Comparison of ENCODE assay signal across 8 mouse cellular contexts in the genomic region with DNA sequence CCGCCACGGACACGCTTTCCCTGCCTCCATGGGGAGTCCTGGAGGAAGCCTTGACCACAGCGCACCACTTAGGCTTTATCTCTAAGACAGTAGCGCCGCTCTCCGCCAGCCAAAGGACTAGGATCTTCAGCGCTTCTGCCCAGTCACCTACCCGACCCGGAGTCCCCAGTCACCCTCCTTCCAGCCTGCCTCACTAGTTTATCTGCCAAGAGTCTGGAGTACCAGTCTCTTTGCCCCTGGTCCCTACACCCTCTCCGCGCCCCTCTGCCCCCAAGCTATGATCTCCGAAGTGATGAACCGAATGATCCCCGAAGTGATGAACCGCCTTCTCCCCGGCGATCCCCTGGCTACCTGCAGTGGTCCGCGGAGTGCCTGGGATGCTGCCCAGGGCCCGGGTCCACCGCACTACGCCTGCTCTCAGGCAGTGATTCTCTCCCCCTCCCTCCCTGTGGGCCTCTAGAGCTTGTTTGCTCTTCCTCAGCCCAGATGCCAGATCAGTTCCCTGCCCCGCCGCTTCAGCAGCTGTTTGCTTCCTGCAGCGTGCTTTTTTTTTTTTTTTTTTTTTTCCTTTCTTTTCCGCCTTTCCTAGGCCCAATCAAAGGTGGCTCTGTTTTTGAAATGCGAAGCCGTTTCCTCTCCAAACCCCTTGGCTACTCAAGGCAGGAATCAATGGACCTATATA. TPM values are rescaled to one million over a fixed set of nuclear protein-coding genes. Genes with fewer than 3 reads are reported as not detected.
DNase-seq lines count a peak whose midpoint lies in the region; ATAC-seq and TF ChIP-seq lines count a peak whose summit lies in the region.

A gene (plus strand): TSS at position 592 of the 682 bp plus-strand sequence.

- H3K9me3 ChIP-seq in erythroblast, embryonic 14.5 days (ENCODE audit: control insufficient read depth, low read length): no peaks in the 10 kb centered on the region
- no peaks in the 10 kb centered on the region for H3K9me3 ChIP-seq in kidney, embryonic 14.5 days (ENCODE audit: control insufficient read depth, low read length)
- no peaks in the 10 kb centered on the region for H3K9me3 ChIP-seq in midbrain, postnatal 0 days (ENCODE audit: low read length)

- peak within 1 kb of the TSS; percentile 94 for H3K4me2 ChIP-seq in kidney, embryonic 14.5 days (replicated peaks; ENCODE audit: low read depth, low read length)
- H3K4me2 ChIP-seq in midbrain, postnatal 0 days (ENCODE audit: low read depth, low read length, poor library complexity, severe bottlenecking): peak within 1 kb of the TSS; percentile 69

- H3K4me1 ChIP-seq in erythroblast, embryonic 14.5 days (ENCODE audit: control insufficient read depth): no peaks in the 10 kb centered on the region; the same call in 1 of the 2 replicates
- 0 out of 2 replicates have a peak, but pooled peaks cover 7% of the 10 kb centered on the region for H3K4me1 ChIP-seq in kidney, embryonic 14.5 days (ENCODE audit: control insufficient read depth, insufficient read depth, low read length)
- H3K4me1 ChIP-seq in midbrain, postnatal 0 days (ENCODE audit: insufficient read depth, low read length): no peaks in the 10 kb centered on the region

- 1% methylated on average over 29 of the region's 29 CpGs for WGBS in kidney, embryonic 14.5 days
- WGBS in midbrain, postnatal 0 days: under 1% methylated on average over 29 of the region's 29 CpGs

- peaks cover 16% of the 10 kb centered on the region for H3K27me3 ChIP-seq in erythroblast, embryonic 14.5 days (ENCODE audit: control insufficient read depth)
- H3K27me3 ChIP-seq in kidney, embryonic 14.5 days (ENCODE audit: control insufficient read depth, insufficient read depth, low read length): no peaks in the 10 kb centered on the region
- H3K27me3 ChIP-seq in midbrain, postnatal 0 days (ENCODE audit: insufficient read depth, low read length): no peaks in the 10 kb centered on the region

- H3K36me3 ChIP-seq in erythroblast, embryonic 14.5 days (ENCODE audit: control insufficient read depth): no peaks in the 10 kb centered on the region
- no peaks in the 10 kb centered on the region for H3K36me3 ChIP-seq in kidney, embryonic 14.5 days (ENCODE audit: control insufficient read depth, insufficient read depth, low read length)
- H3K36me3 ChIP-seq in midbrain, postnatal 0 days (ENCODE audit: insufficient read depth, low read length): no peaks in the 10 kb centered on the region

- TF ChIP-seq CTCF in midbrain, postnatal 0 days (IDR thresholded peaks at IDR 0.05): peak; percentile 68

- H3K9ac ChIP-seq in kidney, embryonic 14.5 days (ENCODE audit: low read depth, low read length): peak within 1 kb of the TSS; percentile 61
- H3K9ac ChIP-seq in midbrain, postnatal 0 days (replicated peaks; ENCODE audit: low read length, poor library complexity, severe bottlenecking): peak within 1 kb of the TSS; percentile 47

- no peak for ATAC-seq in erythroblast, adult 5-6 weeks (replicated peaks; ENCODE audit: low FRiP score, poor library complexity, severe bottlenecking)
- peak; percentile 81 for ATAC-seq in kidney, embryonic 14.5 days (ENCODE audit: low FRiP score, low TSS enrichment)
- ATAC-seq in midbrain, postnatal 0 days (ENCODE audit: low FRiP score): peak; percentile 73

- H3K4me3 ChIP-seq in erythroblast, embryonic 14.5 days (replicated peaks): peak within 1 kb of the TSS; percentile 4
- H3K4me3 ChIP-seq in kidney, embryonic 14.5 days (ENCODE audit: low read length): peak within 1 kb of the TSS; percentile 55
- H3K4me3 ChIP-seq in midbrain, postnatal 0 days (ENCODE audit: low read depth, low read length): peak within 1 kb of the TSS; percentile 46

- DNase-seq in adrenal gland, postnatal 10 days: peak; percentile 56
- DNase-seq in forelimb bud, embryonic 11.5 days (ENCODE audit: low read depth, low spot score): peak; percentile 66
- DNase-seq in liver: peak; percentile 55
- peak; percentile 81 for DNase-seq in midbrain, postnatal 0 days (ENCODE audit: low spot score)
- peak; percentile 6 for DNase-seq in thymus, postnatal 14 days

- H3K27ac ChIP-seq in kidney, embryonic 14.5 days (ENCODE audit: low read depth, low read length): no peak within 1 kb of the TSS
- H3K27ac ChIP-seq in midbrain, postnatal 0 days (ENCODE audit: low read depth, low read length): no peak within 1 kb of the TSS

RNA-seq across cellular contexts. Expression of the gene that starts here (rescaled TPM):
- not detected in 2 replicates for polyA plus RNA-seq in erythroblast, embryonic 14.5 days (2012)
- not detected in 2 replicates for total RNA-seq in erythroblast, adult 5-6 weeks (2015; ENCODE audit: low replicate concordance)
- total RNA-seq in erythroblast, adult 5-6 weeks (2017; ENCODE audit: low replicate concordance): not detected in 2 replicates
- 1 to 10 TPM; 4.0 to 4.6 TPM for total RNA-seq in adrenal gland, postnatal 10 days (2021)
- polyA plus RNA-seq in kidney, embryonic 14.5 days (2014; fragmentation: Nextera tagmentation; extraction: Ambion mirVana): 8.9 and 12.8 TPM in 2 replicates
- total RNA-seq in midbrain, postnatal 0 days (2014; rRNA removed): 1.2 and 2.3 TPM in 2 replicates
- polyA plus RNA-seq in midbrain, postnatal 0 days (2015; fragmentation: Nextera tagmentation; extraction: Ambion mirVana): 1.1 and 1.6 TPM in 2 replicates

Comparison
In these comparisons a context has a peak if more than half of its experiments do, and no peak if none do; other contexts are left out.
1. H3K4me3 ChIP-seq: peak in every context shown above with its lines; median percentile 55 in kidney, embryonic 14.5 days; 46 in midbrain, postnatal 0 days; 4 in erythroblast, embryonic 14.5 days.
2. DNase-seq: peak in every context shown above with its lines; median percentile 81 in midbrain, postnatal 0 days; 66 in forelimb bud, embryonic 11.5 days; 56 in adrenal gland, postnatal 10 days; 55 in liver; 6 in thymus, postnatal 14 days.